Mouse (Mus musculus) heart, adult 18-20 months (tissue): Measurements from ENCODE around the gene Ntrk3. TPM values are rescaled to one million over a fixed set of nuclear protein-coding genes. Genes with fewer than 3 reads are reported as not detected.

Experiments
- DNase-seq, 2 experiments: peaks; one replicate each; pipeline ENCODE4 v3.0.0; 2021 to 2022; ENCODE audit warnings: mixed read lengths in 1 of 2
- total RNA-seq, 2 experiments: library from RNA; stranded (reverse); gene quantifications; 2 replicates each; pipeline ENCODE4 v1.2.3; 2021

Gene Ntrk3
- total RNA-seq, 2 experiments from 2014 or later: 0.97 to 3.9 TPM

DNA sequence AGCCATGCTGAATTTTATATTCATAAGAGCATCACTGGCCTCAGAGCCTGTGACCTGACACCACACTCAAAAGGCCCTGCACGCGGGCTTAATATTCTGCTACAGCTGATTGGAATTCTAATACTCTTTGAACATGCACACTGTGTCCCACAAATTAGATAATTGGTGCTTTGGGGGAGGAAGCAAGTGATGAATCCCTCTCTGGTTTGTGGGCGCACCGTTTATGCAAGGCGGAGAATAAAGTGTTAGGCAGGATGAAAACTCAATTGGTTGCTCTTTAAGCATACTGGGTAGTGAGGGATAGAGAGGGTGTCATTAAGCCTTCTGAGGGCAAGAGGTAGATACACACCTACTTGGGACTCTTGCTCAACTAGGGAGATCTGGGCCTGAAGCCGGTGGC, 297.3 kb downstream of the Ntrk3 start:
- no peak for DNase-seq

DNA sequence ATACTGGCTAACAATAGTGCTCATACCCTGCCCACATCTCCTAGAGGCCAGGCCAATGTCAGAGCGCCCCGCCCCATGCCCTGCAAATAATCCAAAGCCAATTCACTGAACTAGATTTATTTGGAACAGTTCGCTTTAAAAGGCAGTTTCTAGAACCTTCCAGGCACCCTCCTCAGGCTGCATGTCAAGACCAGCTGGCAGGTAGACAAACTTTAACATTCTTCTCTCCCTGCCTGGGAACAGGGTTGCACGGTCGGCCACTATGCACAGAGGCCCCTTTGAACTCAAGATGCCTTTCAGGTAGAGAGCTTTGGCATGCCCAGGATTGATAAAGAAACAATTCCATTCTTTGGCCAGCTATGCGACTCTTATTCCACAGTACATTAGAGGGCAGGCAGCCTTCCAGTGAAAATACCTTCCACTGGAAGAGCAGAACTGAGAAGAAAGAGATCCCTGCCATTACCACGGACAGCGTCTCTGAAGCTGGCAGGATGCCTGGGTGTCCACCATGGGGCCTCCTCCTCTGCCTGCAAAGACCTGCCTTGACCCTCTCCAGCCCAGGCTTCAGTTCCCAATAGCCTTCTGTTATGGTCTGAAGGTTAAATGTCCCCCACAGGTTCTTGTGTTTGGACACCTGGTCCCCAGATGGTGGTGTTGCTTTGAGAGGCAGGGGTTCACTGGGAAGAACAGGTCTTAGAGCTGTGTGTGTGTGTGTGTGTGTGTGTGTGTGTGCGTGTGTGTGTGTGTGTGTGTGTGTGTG, 298.3 kb downstream of the Ntrk3 start:
- peak; percentile 65 to 73 for DNase-seq

DNA sequence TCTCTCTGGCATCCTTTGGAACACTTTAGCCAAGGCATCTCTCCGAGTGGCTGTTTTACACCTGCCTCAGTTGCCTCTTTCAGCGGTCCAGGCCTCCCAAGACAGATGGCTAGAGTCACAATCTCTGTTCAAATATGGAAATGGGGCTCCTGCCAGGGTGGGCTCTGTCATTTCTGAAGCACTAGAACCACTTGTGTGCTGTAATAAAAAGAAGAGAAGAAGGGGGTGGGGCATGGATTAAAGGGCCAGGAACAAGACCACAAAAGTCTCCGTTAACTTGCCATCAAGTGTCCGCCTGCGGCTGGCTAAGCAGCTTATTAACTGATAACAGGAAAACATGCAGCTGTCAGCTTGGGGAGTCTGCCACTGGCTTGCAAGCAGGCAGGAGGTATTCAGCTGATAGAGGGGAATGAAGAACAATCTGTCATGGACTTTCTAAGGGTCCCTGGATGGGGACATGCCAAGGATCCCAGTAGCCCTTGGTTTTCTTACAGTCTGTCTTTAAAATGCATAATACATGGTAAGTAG, 304.1 kb downstream of the Ntrk3 start:
- peak; percentile 10 to 26 for DNase-seq

DNA sequence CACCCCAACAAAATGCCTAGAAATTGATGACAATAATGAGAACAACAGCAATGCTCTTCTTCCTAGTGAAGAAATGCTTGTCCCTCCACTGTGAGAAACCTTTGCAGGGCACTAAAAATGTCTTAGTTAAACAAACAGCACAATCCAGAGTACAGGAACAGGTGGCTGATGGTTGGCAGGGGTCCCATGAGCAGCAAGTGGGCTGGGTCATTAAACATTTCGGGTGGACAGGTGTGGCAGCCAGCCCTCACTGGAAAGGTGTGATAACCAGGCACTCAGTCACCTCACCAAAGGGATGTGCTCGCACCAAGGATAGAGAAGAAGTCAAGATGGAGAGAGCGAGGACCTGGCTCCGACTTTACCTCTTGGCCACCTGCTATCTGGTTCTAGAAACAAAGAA, 306.2 kb downstream of the Ntrk3 start:
- DNase-seq: no peak

DNA sequence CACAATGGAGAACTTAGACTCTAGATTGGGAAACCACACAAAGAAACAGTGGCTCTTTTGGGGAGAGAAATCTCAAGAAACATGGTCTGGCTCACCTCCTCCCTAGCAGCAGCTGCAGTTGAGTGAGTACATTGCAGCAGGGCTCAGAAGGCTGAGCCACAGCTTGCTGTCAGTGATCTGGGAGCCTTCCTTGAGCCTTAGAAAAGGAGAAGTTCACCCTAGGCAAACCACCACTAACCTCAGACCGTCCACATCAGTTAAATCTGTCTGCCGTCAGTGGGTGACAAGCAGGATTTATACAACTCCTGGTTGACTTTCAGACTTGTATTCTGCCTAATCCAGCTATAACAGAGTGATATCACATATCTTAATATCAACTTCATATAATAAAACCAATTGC, 325.6 kb downstream of the Ntrk3 start:
- DNase-seq: no peak

DNA sequence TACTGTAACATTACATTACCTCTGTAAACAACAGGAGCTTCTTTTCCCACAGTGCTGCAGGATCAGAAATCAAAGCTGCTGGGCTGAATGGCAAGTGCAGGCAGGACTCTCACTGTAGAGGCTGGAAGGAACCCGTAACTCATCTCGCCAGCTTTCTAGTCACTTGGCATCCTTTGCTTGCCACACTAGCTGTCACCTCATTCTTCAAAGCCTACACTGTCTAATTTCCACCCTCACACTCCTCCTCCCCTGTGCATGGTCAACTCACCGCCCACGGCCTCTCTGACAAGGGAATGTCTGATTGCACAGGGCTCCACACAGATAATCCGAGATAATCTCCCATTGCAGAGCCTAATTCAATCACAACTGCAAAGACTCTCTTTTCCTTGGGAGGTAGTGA, 327.8 kb downstream of the Ntrk3 start:
- no peak for DNase-seq

DNA sequence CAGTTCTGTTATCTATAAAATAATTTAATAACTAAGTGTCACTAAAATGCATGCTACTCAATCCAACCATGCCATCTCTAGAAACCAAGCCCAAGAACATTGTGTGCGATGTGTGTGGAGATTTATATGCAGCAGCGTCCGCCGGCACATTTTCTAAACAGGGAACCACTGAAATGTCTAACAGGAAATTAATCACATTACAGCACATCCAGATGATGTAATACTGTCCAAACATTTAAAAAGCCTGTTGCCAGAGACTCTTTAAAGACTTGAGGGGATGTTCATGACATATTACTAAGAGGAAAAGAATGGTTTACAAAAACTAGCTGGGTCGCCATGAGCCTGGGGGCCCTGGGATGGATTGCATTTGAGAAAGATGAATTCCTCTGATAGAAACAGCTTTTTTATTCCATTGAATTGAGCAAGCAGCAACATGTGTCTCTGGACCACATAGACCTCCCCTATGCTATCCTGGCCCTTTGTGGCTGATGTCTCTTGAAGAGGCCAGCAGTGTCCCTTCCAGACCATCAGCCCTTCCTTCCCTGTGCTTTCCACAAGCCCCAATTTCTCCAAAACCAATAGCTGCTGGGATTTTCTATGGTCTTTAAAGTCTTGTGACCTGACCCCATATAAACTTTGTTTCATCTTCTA, 331.0 kb downstream of the Ntrk3 start:
- no peak for DNase-seq

DNA sequence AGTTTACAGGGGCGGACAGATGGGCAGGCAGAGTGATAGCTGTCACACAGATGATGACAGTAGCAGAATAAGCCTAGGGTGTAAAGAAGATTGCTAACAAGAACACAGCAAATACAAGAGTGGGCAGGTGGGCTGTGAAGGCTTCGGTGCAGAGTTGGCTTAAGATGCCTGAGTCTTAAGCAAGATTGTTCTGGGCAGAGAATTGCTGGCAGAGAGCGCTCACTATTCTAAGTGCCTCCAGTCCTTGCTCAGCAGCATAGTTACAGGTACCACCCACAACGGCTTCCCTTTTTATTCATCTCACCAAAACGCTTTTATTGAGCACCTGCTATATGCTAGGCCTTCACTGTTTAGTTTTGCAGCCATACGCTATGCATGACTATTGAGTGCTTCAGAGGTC, 333.3 kb downstream of the Ntrk3 start:
- no peak for DNase-seq

DNA sequence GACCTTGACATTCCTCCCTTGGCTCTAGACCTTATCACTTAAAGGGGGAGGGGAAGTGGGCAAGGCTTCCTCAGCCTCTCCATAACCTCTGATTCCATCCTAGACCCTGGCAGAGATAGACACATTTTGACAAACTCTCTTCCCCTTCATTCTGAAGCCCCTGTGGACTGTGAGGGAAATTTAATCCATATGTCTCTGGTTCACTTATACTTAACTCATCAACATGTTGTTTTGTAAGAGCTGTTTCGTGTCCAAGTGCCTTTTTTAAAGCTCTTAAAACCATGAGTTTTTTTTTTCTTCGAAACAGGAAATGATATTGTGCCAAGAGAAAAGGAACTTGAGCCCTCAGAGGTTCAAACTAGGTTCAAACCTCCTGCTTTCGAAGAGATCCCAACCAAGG, 335.3 kb downstream of the Ntrk3 start:
- DNase-seq: no peak

DNA sequence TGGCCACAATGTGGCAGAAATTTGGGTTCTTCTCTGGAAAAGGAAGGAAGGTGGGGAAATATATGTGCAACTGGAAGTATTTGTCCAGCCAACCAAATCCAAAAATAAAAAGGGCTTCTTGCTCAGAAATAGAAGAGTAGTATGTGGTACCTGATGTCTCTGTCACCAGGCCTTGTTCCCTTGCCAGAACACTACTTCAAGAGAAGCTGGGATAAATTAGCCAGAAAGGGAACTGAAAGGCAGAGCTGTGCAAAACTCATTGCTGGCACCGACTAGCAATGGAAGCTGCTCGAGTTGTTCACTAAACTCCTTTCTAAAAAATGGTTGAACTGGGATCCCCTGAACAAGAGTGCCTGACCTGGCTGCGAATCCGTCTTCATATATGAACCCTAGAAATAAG, 337.6 kb downstream of the Ntrk3 start:
- DNase-seq: no peak

DNA sequence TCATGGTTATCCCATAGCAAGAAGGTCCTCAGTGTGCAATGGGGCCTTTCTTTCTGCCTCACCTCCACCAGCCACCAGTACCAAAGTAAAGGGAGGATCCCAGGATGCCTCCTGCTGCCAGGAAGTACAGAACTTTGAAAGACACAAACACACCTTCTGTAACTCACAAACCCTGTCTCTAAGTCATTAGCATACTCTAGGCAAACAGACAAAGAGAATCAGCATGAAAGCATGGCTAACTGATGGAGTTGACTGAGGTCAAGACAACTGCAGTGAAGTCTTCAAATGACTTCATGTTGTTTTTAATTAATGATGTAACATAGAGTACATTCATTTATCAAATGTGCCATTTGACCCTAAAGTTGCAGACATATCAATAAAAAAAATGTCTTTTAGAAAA, 339.4 kb downstream of the Ntrk3 start:
- DNase-seq: no peak

DNA sequence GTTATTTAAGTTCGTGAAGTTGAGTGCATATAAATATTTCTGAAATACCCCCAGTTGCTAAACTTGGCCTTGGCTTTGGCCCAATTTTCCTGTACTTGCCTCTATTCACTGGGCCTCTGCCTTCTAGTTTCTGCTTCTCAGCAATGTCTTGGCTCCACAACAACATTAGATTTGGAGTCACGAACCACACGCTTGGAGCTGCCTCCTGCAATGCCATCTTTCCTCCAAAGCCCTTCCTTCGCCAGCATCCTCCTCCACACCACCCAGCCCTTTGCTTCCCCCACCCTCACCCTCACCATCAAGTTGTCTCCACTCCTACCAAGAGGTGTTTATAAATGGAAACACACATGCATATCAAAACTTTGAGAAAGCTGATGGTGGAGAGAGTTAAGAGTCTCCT, 340.6 kb downstream of the Ntrk3 start:
- DNase-seq: no peak

DNA sequence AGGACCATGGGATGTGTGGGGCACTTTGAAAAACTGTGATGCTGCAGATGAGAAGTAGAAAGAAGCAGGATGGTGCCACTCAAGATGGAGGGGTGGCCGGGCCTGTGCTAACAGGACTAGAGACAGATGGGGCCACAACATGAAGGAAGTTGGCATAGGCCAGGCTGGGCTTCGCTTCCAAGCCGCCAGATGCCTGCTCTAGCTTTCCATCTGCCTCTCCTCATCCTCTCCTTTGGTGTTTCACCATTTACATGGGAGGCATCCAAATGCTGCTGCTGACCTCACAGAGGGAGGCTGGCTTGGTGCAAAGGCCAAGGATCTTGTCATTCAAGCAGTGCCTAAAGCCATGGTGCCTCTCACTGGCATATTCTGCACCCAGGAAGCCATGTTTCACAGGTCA, 347.8 kb downstream of the Ntrk3 start:
- no peak for DNase-seq

DNA sequence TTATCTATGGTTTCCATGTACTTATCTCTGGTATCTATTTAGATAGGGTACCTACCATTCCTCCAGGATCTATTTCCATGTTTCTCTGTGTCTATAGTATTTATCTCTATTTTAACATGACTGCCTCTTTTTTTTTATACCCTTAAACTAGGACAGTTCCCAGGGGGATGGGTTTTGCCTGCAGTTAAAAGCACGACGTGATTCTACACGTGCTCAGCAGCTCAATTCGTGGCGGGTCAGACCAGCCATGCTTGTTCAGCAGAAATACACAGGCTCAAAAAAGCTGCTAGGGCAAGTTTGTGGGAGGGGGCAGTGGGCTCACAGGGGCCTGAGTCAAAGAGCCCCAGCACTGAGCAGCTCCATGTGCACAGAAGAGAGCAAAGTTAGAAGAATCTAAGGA, 349.7 kb downstream of the Ntrk3 start:
- DNase-seq: no peak

DNA sequence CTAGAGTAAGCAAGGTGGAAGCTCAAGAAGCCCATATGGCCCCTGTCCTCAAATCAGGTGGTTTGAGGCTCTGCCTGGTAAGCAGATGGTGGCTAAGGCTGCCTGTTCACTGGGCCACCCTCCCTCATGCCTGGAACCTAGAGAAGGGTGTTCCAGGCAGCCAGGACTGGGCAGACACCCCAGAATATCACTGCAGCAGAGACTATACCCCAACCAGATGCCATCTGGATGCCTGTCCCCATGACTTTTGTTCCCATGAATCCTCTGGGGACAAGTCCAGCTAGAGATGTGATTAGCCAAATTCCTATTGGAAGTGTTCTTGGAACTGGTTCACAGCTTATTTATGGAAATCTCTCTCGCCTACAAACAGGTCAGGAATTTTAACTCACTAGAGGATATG, 351.8 kb downstream of the Ntrk3 start:
- peak; percentile 50 to 78 for DNase-seq

DNA sequence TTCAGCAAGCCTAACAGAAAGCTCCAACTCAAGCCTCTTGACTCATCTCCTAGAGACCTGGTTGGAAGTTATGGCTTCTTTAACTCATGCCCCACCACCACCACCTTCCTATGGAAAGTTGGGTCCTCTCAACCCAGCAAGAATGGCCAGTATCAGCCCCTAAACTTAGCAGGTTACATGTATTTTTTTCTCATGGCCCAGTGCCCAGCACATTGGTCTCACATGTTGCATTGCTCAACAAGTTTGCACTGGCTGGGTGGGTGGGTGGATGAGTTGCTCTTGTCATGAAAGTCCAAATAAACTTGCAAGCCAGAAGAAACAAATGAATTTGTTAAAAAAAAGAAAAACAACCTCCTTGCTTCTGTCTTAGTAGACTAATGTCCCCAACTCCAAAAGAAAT, 353.7 kb downstream of the Ntrk3 start:
- DNase-seq: peak; percentile 52 to 65

DNA sequence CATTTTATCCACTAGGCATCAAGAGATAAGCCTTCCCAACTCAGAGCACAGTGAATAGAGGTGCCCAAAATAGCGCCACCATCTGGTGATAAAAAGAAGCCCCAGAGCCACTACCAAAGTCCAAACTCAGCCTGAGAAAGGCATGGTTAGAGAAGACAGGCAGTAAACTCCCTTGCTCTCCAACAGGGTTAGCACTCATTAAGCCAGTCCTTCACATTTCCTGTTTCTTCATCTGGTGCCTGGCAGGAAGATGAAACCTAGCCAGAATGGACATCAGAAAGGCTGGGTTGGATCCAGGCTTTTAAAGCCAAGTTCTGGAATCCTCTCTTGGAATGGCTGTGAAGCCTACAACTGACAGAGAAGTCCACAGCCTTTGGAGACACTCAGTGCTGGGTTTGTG, 355.7 kb downstream of the Ntrk3 start:
- peak in 1 of 2 experiments; percentile 25 for DNase-seq

DNA sequence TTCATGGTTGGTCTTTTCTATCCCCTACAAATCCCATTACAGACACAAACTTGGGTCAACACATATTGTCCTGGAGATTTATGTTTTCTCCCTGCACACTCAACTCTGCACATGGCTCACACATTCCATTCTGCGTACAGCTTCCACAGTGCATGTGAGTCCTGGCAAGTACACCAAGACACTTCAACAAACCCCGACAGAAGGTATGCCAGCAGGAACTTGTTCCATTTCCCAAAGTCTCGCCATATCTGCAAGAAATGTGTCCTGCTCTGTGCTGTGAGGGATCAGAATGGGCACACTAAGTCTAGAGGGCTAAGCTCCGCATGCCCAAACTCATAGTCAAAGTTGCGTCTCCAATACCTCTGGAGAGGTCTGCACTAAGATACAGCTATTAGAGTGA, 358.0 kb downstream of the Ntrk3 start:
- DNase-seq: no peak

DNA sequence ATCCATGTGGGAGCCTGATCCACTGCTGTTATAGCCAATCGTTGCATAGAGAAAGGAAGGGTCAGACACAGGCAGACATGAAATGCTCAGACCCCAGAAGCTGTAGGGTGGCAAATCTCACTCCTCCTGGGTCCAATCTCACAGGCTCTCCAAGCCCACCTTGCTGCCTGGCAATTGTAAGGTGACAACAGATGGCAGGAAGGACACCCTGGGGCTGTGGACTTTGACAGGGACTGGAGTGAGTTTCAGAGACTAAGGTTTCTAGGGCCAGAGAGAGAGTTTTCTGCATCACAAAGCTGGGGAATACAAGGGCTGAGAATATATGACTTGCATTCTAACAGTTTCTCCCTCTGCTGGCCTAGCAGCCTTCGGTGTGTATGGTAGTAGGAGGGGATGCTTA, 359.5 kb downstream of the Ntrk3 start:
- no peak for DNase-seq

DNA sequence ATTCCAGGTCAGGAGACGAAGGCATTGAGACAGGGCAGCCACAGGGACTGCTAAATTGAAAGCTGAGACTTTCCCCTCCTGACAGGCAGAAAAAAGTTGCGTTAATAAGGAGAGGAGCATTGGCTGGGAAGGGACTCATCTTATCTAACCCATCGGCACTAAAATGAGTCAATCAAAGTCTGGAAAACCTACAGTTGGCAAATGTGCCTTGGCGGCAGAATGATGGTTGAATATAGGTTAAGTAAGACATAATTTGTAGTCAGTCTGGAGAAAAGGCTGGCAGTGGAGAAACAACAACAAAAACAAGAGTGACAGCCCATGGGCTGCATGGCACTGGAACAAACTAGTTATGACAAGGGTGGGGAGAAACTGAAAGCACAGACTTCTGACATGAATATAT, 360.9 kb downstream of the Ntrk3 start:
- DNase-seq: no peak

DNA sequence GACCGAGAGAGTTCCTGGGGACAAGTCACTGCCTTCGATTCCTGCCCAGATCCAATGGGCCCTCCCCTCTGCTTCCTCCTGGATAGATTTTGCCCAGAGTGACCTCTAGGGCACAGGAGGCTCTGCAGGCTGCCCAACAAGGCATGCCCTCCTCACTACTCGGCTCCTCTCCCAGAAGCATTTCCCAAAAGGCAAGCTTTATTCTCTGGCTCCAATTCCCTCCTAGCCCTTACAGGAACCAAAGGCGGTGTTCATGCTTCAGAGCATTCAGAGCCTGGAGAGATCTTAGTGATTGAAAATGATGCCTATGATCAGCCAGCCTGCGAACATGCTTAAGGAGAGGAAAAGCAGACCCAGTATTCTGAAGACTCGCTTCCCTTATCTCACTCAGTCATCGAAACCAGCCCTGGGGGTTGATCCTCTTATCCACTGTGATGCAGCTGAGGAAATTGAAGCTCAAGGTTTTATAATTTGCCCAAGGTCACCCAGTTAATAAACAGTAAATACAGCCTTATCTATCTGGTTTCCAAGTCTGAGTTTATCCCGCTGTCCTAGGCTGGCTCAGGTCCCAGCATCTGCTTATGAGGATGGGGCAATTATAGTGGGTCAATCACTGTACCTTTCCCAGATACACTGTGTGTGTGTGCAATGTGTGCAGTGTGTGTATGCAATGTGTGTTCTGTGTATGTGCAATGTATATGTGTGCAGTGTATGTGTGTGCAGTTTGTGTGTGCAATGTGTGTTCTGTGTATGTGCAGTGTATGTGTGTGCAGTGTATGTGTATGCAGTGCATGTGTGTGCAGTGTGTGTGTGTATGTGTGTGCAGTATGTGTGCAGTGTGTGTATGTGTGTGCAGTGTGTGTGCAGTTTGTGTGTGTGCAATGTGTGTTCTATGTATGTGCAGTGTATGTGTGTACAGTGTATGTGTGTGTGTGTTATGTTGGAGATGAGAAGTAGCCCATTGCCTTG, 376.2 kb downstream of the Ntrk3 start:
- no peak for DNase-seq

DNA sequence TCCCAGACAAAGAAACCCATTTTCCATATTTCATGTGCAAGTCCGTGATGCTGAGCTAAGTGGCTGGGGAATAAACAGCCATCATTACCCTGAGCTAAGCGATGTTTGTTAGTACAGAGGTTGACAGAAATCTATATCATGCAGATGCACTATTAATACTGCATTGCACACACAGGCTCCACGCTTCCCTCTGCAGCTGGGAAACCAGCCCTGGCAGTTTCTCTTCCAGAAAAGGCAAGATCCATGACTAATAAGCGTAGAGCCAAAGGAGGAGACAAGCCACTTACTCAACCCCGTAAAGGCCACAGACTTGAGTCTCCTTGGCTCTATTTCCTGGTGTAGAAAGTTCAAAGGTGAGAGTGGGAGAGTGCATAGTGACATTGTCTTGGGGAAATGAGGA, 390.3 kb downstream of the Ntrk3 start:
- DNase-seq: no peak

DNA sequence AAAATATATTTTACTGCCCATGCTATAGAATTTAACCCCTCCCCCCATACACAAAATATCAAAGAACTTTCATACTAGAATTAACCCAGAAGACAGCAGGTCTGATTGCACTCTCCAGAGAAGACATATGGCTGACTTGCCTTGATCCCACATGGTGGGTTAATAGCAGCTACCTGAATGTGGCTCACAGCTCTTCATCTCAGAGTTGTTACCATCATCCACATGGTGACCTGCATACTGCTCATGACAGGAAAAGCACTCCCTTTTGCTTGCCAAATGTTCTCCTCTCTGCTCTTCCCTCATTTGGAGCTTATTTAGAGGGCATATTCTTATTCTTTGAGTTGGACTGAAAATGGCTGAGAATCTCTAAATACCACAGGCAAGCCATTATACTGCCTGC, 404.4 kb downstream of the Ntrk3 start:
- DNase-seq: no peak
